Comparison of ENCODE assay signal across 22 mouse cellular contexts in genomic region chr6:94190830-94191229, GRCm38 (mm10).
DNase-seq lines count a peak whose midpoint lies in the region; ATAC-seq and TF ChIP-seq lines count a peak whose summit lies in the region.
"Had no signal": no experiment of that assay in that cellular context is flagged by ENCODE, and none has a peak within 500 bp of the region (broad histone marks: within the 10 kb centered on the region; RNA-seq: fewer than 3 reads in every experiment).

No protein-coding gene starts in this region.

- H3K4me2 ChIP-seq in heart, embryonic 12.5 days = no peak overlapping the region
- no peak overlapping the region for H3K4me2 ChIP-seq in lung, embryonic 16.5 days (ENCODE audit: low read depth, low read length)
- H3K4me2 ChIP-seq in kidney, postnatal 0 days (ENCODE audit: low read length) = no peak overlapping the region
- H3K4me2 ChIP-seq in stomach, postnatal 0 days (replicated peaks; ENCODE audit: low read depth) = no peak overlapping the region
- no peak overlapping the region for H3K4me2 ChIP-seq in intestine, embryonic 16.5 days (ENCODE audit: low read depth, low read length)
- H3K4me2 ChIP-seq: embryonic facial prominence, embryonic 13.5 days; forebrain, embryonic 15.5 days; liver, embryonic 12.5 days had no signal

- TF ChIP-seq CTCF in kidney, postnatal 0 days (IDR thresholded peaks at IDR 0.05; ENCODE audit: low read depth) = no peak
- TF ChIP-seq CTCF in stomach, postnatal 0 days (IDR thresholded peaks at IDR 0.05; ENCODE audit: low read depth) = no peak

- H3K9me3 ChIP-seq in heart, embryonic 10.5 days = no peaks in the 10 kb centered on the region
- no peaks in the 10 kb centered on the region for H3K9me3 ChIP-seq in heart, embryonic 12.5 days (replicated peaks)
- H3K9me3 ChIP-seq in lung, embryonic 16.5 days (ENCODE audit: control insufficient read depth, low read length) = no peaks in the 10 kb centered on the region
- H3K9me3 ChIP-seq in kidney, postnatal 0 days (replicated peaks; ENCODE audit: low read length) = no peaks in the 10 kb centered on the region
- H3K9me3 ChIP-seq in stomach, postnatal 0 days (ENCODE audit: control insufficient read depth, low read length) = no peaks in the 10 kb centered on the region
- H3K9me3 ChIP-seq in intestine, embryonic 16.5 days (ENCODE audit: control insufficient read depth, low read length) = no peaks in the 10 kb centered on the region
- H3K9me3 ChIP-seq: embryonic facial prominence, embryonic 13.5 days; forebrain, embryonic 15.5 days; liver, embryonic 12.5 days had no signal

- DNase-seq in heart, embryonic 10.5 days (ENCODE audit: low spot score) = no peak
- DNase-seq in lung, postnatal 4 days = no peak
- DNase-seq in kidney, postnatal 0 days (ENCODE audit: low spot score) = no peak
- DNase-seq in stomach, postnatal 0 days (ENCODE audit: low spot score) = no peak
- DNase-seq in left cerebral cortex, postnatal 4 days = no peak
- DNase-seq: adrenal gland, postnatal 14 days; cerebellum, adult 2 months; cerebellum, postnatal 25 days; gastrocnemius, postnatal 14 days; heart, adult 11 months; lung, adult 18-20 months; midbrain, embryonic 14.5 days; right cerebral cortex, postnatal 14 days; thymus, postnatal 14 days had no signal

- WGBS in heart, embryonic 10.5 days = 65% methylated on average over 5 of the region's 5 CpGs
- 54% methylated on average over 5 of the region's 5 CpGs for WGBS in heart, embryonic 12.5 days
- WGBS in lung, embryonic 16.5 days = 67% methylated on average over 5 of the region's 5 CpGs
- WGBS in kidney, postnatal 0 days = 42% methylated on average over 5 of the region's 5 CpGs
- 77% methylated on average over 5 of the region's 5 CpGs for WGBS in stomach, postnatal 0 days
- WGBS in intestine, embryonic 16.5 days = 55% methylated on average over 5 of the region's 5 CpGs

- intact Hi-C loops in left cerebral cortex, postnatal 4 days (cut with DNase I) = no loop called here

- H3K36me3 ChIP-seq in heart, embryonic 10.5 days = no peaks in the 10 kb centered on the region
- no peaks in the 10 kb centered on the region for H3K36me3 ChIP-seq in heart, embryonic 12.5 days
- no peaks in the 10 kb centered on the region for H3K36me3 ChIP-seq in lung, embryonic 16.5 days (ENCODE audit: control insufficient read depth, insufficient read depth, low read length)
- no peaks in the 10 kb centered on the region for H3K36me3 ChIP-seq in kidney, postnatal 0 days (ENCODE audit: insufficient read depth, low read length)
- H3K36me3 ChIP-seq in stomach, postnatal 0 days (ENCODE audit: control insufficient read depth, insufficient read depth, low read length) = no peaks in the 10 kb centered on the region
- H3K36me3 ChIP-seq in intestine, embryonic 16.5 days (ENCODE audit: control insufficient read depth, insufficient read depth, low read length) = no peaks in the 10 kb centered on the region
- H3K36me3 ChIP-seq: embryonic facial prominence, embryonic 13.5 days; forebrain, embryonic 15.5 days; liver, embryonic 12.5 days had no signal

- no peak overlapping the region for H3K4me3 ChIP-seq in heart, embryonic 10.5 days
- H3K4me3 ChIP-seq in heart, embryonic 12.5 days = no peak overlapping the region
- H3K4me3 ChIP-seq in lung, embryonic 16.5 days (ENCODE audit: low read length) = no peak overlapping the region
- H3K4me3 ChIP-seq in kidney, postnatal 0 days (replicated peaks; ENCODE audit: low read depth, low read length) = no peak overlapping the region
- no peak overlapping the region for H3K4me3 ChIP-seq in stomach, postnatal 0 days (ENCODE audit: low read depth, low read length)
- no peak overlapping the region for H3K4me3 ChIP-seq in intestine, embryonic 16.5 days (ENCODE audit: low read length)
- H3K4me3 ChIP-seq: embryonic facial prominence, embryonic 13.5 days; forebrain, embryonic 15.5 days; liver, embryonic 12.5 days had no signal

- peaks cover 68% of the 10 kb centered on the region for H3K4me1 ChIP-seq in heart, embryonic 10.5 days
- peaks cover 63% of the 10 kb centered on the region for H3K4me1 ChIP-seq in heart, embryonic 12.5 days (replicated peaks)
- peaks cover 53% of the 10 kb centered on the region for H3K4me1 ChIP-seq in lung, embryonic 16.5 days (replicated peaks; ENCODE audit: control insufficient read depth, insufficient read depth, low read length)
- H3K4me1 ChIP-seq in kidney, postnatal 0 days (replicated peaks; ENCODE audit: insufficient read depth, low read length) = peaks cover 35% of the 10 kb centered on the region
- no peaks in the 10 kb centered on the region for H3K4me1 ChIP-seq in stomach, postnatal 0 days (replicated peaks; ENCODE audit: control insufficient read depth, insufficient read depth)
- H3K4me1 ChIP-seq in intestine, embryonic 16.5 days (ENCODE audit: control insufficient read depth, insufficient read depth, low read length) = peaks cover 23% of the 10 kb centered on the region
- H3K4me1 ChIP-seq: forebrain, embryonic 15.5 days had no signal

- no peaks in the 10 kb centered on the region for H3K27me3 ChIP-seq in heart, embryonic 10.5 days (ENCODE audit: insufficient read depth, poor library complexity, severe bottlenecking)
- H3K27me3 ChIP-seq in heart, embryonic 12.5 days (replicated peaks) = no peaks in the 10 kb centered on the region
- no peaks in the 10 kb centered on the region for H3K27me3 ChIP-seq in lung, embryonic 16.5 days (ENCODE audit: control insufficient read depth, insufficient read depth, low read depth, low read length)
- H3K27me3 ChIP-seq in kidney, postnatal 0 days (ENCODE audit: insufficient read depth, low read length) = no peaks in the 10 kb centered on the region
- no peaks in the 10 kb centered on the region for H3K27me3 ChIP-seq in stomach, postnatal 0 days (ENCODE audit: control insufficient read depth, insufficient read depth, low read length)
- H3K27me3 ChIP-seq in intestine, embryonic 16.5 days (replicated peaks; ENCODE audit: control insufficient read depth, insufficient read depth, low read length) = no peaks in the 10 kb centered on the region
- H3K27me3 ChIP-seq: embryonic facial prominence, embryonic 13.5 days; forebrain, embryonic 15.5 days had no signal

- ATAC-seq in heart, embryonic 12.5 days (ENCODE audit: insufficient number of reproducible peaks, low FRiP score) = no peak
- ATAC-seq in lung, embryonic 16.5 days (ENCODE audit: low read depth) = no peak
- ATAC-seq in kidney, postnatal 0 days (replicated peaks; ENCODE audit: low FRiP score, low read depth) = 0 out of 2 replicates have a peak, but pooled peaks have one; percentile 13
- no peak for ATAC-seq in stomach, postnatal 0 days (ENCODE audit: low FRiP score, low TSS enrichment)
- ATAC-seq in intestine, embryonic 16.5 days = no peak
- ATAC-seq: forebrain, embryonic 15.5 days; hindbrain, postnatal 0 days; intestine, postnatal 0 days; liver, embryonic 12.5 days had no signal

- peak overlapping the region; percentile 52; the same call in 1 of the 2 replicates for H3K27ac ChIP-seq in heart, embryonic 10.5 days
- no peak overlapping the region for H3K27ac ChIP-seq in heart, embryonic 12.5 days (ENCODE audit: poor library complexity, severe bottlenecking)
- peak overlapping the region; percentile 27 for H3K27ac ChIP-seq in lung, embryonic 16.5 days (ENCODE audit: low read length)
- H3K27ac ChIP-seq in kidney, postnatal 0 days = no peak overlapping the region
- peak overlapping the region; percentile 18; the same call in 1 of the 2 replicates for H3K27ac ChIP-seq in stomach, postnatal 0 days (replicated peaks)
- H3K27ac ChIP-seq in intestine, embryonic 16.5 days (ENCODE audit: low read length) = no peak overlapping the region
- H3K27ac ChIP-seq: embryonic facial prominence, embryonic 13.5 days; forebrain, embryonic 15.5 days; hindbrain, postnatal 0 days; liver, embryonic 12.5 days had no signal

- no peak for TF ChIP-seq EP300 in stomach, postnatal 0 days (optimal IDR thresholded peaks at IDR 0.05)

- H3K9ac ChIP-seq in heart, embryonic 12.5 days = no peak overlapping the region
- H3K9ac ChIP-seq in lung, embryonic 16.5 days (ENCODE audit: low read length) = no peak overlapping the region
- H3K9ac ChIP-seq in kidney, postnatal 0 days (ENCODE audit: low read depth, low read length) = no peak overlapping the region
- no peak overlapping the region for H3K9ac ChIP-seq in stomach, postnatal 0 days (ENCODE audit: low read length)
- H3K9ac ChIP-seq in intestine, embryonic 16.5 days (ENCODE audit: low read depth, low read length) = no peak overlapping the region
- H3K9ac ChIP-seq: embryonic facial prominence, embryonic 13.5 days; forebrain, embryonic 15.5 days; liver, embryonic 12.5 days had no signal

Comparison
In these comparisons a context has a peak if more than half of its experiments do, and no peak if none do; other contexts are left out.
1. H3K27ac ChIP-seq: peak in heart, embryonic 10.5 days (single experiment), lung, embryonic 16.5 days (single experiment) and stomach, postnatal 0 days (single experiment); none in heart, embryonic 12.5 days (single experiment), kidney, postnatal 0 days (single experiment) and intestine, embryonic 16.5 days (single experiment).